Mouse (Mus musculus) cerebellum, adult 2 months (tissue): ENCODE measurements at regions not wholly inside any gene's neighbourhood (a gene's known extent, or its start where the extent isn't known, plus 50 kb on each side); places are given as distances from the start of the nearest gene placed in this dataset.

Experiments
- CTCF ChIP-seq: fragments of 200-500 bp; IDR thresholded peaks from 2 replicates; pipeline ENCODE4 v1.5.1; 2011; ENCODE audit warnings: low read depth, mild to moderate bottlenecking, control low read depth, low read length, moderate library complexity, borderline replicate concordance; ENCODE audit not compliant: insufficient read depth
- POLR2A ChIP-seq: fragments of 200-500 bp; IDR thresholded peaks from 2 replicates; pipeline ENCODE4 v1.6.1; 2011; ENCODE audit warnings: low read length, control low read depth, borderline replicate concordance; ENCODE audit not compliant: insufficient read depth

DNA sequence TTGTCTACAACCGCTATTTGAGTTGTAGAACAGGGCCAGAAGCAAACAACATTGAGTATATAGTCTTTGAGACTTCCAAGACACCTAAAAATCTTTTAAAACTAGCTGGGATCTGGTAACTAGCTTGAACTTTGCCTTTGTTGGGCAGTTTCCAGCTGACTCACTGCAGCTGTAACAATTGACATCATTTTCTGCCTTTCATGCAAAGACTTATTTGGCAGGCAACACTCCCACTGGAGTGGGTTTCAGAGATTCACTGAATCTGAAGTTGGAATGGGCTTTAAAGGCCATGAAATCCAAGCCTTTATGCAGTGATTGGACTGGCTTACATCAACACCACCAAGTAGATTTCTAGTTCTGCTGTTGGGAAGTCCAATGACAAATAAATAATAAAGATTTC, 173.6 kb upstream of the Nova1 start:
- no peak for TF ChIP-seq POLR2A
- no peak for TF ChIP-seq CTCF
